Mouse (Mus musculus): Measurements from ENCODE around the gene Cntnap5c. TPM values are rescaled to one million over a fixed set of nuclear protein-coding genes. Genes with fewer than 3 reads are reported as not detected.
"Not testable (repeated sequence)": the region's sequence is repeated elsewhere in the genome, so short reads cannot be mapped to it uniquely, and the experiment has no call there.

Gene Cntnap5c
- polyA plus RNA-seq, 1 experiment from 2014 or later, result 3.5 TPM

DNA sequence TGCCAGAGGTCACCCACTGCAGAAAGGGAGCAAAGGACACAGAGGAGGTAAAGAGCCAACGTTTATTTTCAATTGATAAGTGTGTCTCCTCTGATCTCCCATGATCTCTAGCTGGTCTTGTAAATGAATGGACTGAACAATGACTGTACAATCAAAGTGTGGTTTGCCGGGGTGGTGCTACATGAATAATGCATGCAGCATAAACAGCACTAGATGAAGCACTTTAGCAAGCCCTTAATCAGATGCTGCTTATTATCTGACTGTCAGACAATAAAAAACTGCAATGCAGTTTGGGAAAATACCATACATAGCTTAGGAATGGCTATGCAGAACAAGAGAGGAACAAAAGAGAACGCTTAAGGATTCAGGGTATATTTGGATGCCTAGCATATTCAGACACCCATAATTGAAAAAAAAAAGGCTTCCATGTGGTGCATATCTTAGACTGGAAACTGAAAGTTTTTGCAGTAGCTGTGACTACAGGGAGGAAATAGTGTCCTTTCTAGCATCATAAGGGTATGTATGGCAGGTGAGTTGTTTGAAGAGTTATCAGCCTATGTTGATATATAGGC, 30.1 kb downstream of the Cntnap5c start:
- Histone ChIP-seq H3K27ac (ENCODE audit: low read length) (no peak overlapping the region), H3K27me3 (ENCODE audit: control insufficient read depth, insufficient read depth, low read depth, low read length) (no peaks in the 10 kb centered on the region), H3K9me3 (replicated peaks; ENCODE audit: control insufficient read depth, low read length, poor library complexity, severe bottlenecking) (no peaks in the 10 kb centered on the region), H3K4me1 (ENCODE audit: control insufficient read depth, insufficient read depth, low read length) (0 out of 2 replicates have a peak, but pooled peaks cover 2% of the 10 kb centered on the region), H3K9ac (ENCODE audit: low read depth, low read length) (no peak overlapping the region), H3K4me3 (ENCODE audit: low read depth, low read length) (no peak overlapping the region), H3K36me3 (ENCODE audit: control insufficient read depth, insufficient read depth, low read length) (no peaks in the 10 kb centered on the region), H3K4me2 (ENCODE audit: low read length) (no peak overlapping the region)
- ATAC-seq, result 0 out of 2 replicates have a peak, but pooled peaks have one; percentile 28
- WGBS, result 21% methylated on average over 3 of the region's 3 CpGs

DNA sequence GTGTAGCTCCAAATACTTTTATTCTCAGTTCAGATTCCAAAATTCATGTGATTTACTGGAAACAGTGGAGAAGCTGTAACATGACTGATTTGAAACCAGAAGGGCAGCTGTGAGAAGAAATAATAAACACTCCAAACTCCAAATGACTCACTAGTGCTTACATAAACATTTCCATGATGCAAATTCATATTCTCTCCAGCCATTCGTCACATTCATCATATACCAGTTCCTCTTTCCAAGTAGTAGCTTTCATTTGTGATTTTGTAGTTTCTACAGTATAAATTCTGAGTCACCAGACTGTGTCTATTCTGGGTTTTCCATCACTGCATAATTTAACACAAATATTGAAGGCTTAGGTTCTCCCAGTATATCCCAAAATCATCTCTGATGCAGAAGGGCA, 31.8 kb downstream of the Cntnap5c start:
- Histone ChIP-seq H3K9ac (ENCODE audit: low read depth, low read length) (no peak overlapping the region), H3K4me2 (ENCODE audit: low read length) (no peak overlapping the region), H3K9me3 (replicated peaks; ENCODE audit: control insufficient read depth, low read length, poor library complexity, severe bottlenecking) (no peaks in the 10 kb centered on the region), H3K27me3 (ENCODE audit: control insufficient read depth, insufficient read depth, low read depth, low read length) (no peaks in the 10 kb centered on the region), H3K4me1 (ENCODE audit: control insufficient read depth, insufficient read depth, low read length) (0 out of 2 replicates have a peak, but pooled peaks cover 2% of the 10 kb centered on the region), H3K36me3 (ENCODE audit: control insufficient read depth, insufficient read depth, low read length) (no peaks in the 10 kb centered on the region), H3K27ac (ENCODE audit: low read length) (no peak overlapping the region), H3K4me3 (ENCODE audit: low read depth, low read length) (no peak overlapping the region)
- WGBS, result 95% methylated on average over 1 of the region's 1 CpGs
- no peak for ATAC-seq

DNA sequence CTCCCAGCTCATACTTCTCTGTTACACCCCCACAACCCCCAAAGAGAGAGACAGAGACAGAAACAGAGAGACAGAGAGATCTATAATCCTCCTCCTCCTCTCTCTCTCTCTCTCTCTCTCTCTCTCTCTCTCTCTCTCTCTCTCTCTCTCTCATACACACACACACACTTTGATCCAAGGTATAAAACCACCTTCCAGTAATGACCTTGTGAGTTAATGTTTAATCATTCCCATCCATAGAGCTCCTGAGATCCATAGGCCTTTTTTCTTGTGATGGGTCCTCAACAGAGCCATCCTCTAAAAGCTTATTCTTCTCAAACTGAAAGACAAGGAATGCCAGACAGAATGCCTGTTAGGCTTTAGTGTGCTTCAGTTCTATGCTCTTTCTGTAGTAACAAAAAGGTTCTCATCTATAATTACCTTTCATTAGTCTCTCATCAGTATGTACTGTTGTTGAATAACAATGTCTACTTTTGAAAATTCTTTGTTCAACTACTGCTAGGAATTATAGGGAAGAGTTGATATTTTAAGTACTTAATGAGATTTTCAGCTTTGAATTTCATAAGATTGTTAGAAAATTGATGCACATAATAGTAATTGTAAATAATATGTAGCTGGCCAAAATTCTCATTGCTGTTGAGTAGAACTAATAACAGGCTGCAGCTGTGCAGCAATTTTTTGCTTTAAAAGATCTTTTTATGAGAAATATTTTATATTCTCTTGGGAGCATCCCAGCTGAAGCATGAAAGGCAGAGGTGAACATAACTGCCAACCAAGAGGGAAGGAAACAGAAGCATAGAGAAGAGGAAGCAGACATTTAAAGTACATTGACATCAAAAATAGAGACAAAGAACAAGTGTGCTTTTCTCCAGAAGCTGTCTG, 68.0 kb downstream of the Cntnap5c start:
- Histone ChIP-seq H3K27ac (ENCODE audit: low read length) (no peak overlapping the region), H3K27me3 (ENCODE audit: control insufficient read depth, insufficient read depth, low read depth, low read length) (no peaks in the 10 kb centered on the region), H3K9ac (ENCODE audit: low read depth, low read length) (no peak overlapping the region), H3K9me3 (replicated peaks; ENCODE audit: control insufficient read depth, low read length, poor library complexity, severe bottlenecking) (no peaks in the 10 kb centered on the region), H3K36me3 (ENCODE audit: control insufficient read depth, insufficient read depth, low read length) (no peaks in the 10 kb centered on the region), H3K4me3 (ENCODE audit: low read depth, low read length) (no peak overlapping the region), H3K4me2 (ENCODE audit: low read length) (no peak overlapping the region), H3K4me1 (ENCODE audit: control insufficient read depth, insufficient read depth, low read length) (no peaks in the 10 kb centered on the region)
- no peak for ATAC-seq

DNA sequence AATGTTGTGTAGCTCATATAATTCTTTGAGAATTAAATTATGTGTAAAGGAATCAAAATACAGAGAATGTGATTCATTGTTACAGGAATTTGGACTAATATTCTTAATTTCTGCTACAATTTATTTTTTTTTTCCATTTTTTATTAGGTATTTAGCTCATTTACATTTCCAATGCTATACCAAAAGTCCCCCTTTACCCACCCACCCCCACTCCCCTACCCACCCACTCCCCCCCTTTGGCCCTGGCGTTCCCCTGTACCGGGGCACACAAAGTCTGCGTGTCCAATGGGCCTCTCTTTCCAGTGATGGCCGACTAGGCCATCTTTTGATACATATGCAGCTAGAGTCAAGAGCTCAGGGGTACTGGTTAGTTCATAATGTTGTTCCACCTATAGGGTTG, 86.4 kb downstream of the Cntnap5c start:
- not testable (repeated sequence) for H3K27me3 ChIP-seq (ENCODE audit: control insufficient read depth, insufficient read depth, low read depth, low read length); H3K4me2 ChIP-seq (ENCODE audit: low read length); H3K9me3 ChIP-seq (replicated peaks; ENCODE audit: control insufficient read depth, low read length, poor library complexity, severe bottlenecking); H3K9ac ChIP-seq (ENCODE audit: low read depth, low read length); H3K4me1 ChIP-seq (ENCODE audit: control insufficient read depth, insufficient read depth, low read length); H3K27ac ChIP-seq (ENCODE audit: low read length); H3K4me3 ChIP-seq (ENCODE audit: low read depth, low read length); ATAC-seq; H3K36me3 ChIP-seq (ENCODE audit: control insufficient read depth, insufficient read depth, low read length)
- no CpG with 5 or more reads among the region's 4 CpGs for WGBS

DNA sequence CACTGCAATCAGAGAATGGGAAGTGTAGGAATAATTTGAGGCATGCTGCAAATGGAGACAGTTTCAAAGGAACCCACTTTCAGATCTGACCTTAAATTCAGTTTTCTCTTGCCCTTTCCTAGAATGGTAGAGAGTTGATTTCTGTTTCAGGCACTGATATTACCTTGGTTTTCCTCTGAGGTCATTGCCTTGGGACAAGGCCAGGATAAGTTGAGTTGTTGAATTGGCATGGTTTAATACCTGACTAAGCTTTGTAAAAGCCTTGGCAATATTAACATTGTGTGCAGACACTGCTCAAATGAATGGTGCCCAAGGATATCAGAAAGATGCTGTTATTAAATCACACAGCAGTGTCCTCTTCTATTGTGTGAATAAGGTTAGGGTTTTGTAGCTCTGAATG, 96.6 kb downstream of the Cntnap5c start:
- H3K9ac ChIP-seq (ENCODE audit: low read depth, low read length), result no peak overlapping the region
- H3K9me3 ChIP-seq (replicated peaks; ENCODE audit: control insufficient read depth, low read length, poor library complexity, severe bottlenecking), result no peaks in the 10 kb centered on the region
- no peak overlapping the region for H3K27ac ChIP-seq (ENCODE audit: low read length)
- ATAC-seq, result no peak
- no peaks in the 10 kb centered on the region for H3K36me3 ChIP-seq (ENCODE audit: control insufficient read depth, insufficient read depth, low read length)
- H3K4me3 ChIP-seq (ENCODE audit: low read depth, low read length), result no peak overlapping the region
- H3K4me2 ChIP-seq (ENCODE audit: low read length), result no peak overlapping the region
- H3K4me1 ChIP-seq (ENCODE audit: control insufficient read depth, insufficient read depth, low read length), result no peaks in the 10 kb centered on the region
- H3K27me3 ChIP-seq (ENCODE audit: control insufficient read depth, insufficient read depth, low read depth, low read length), result no peaks in the 10 kb centered on the region

DNA sequence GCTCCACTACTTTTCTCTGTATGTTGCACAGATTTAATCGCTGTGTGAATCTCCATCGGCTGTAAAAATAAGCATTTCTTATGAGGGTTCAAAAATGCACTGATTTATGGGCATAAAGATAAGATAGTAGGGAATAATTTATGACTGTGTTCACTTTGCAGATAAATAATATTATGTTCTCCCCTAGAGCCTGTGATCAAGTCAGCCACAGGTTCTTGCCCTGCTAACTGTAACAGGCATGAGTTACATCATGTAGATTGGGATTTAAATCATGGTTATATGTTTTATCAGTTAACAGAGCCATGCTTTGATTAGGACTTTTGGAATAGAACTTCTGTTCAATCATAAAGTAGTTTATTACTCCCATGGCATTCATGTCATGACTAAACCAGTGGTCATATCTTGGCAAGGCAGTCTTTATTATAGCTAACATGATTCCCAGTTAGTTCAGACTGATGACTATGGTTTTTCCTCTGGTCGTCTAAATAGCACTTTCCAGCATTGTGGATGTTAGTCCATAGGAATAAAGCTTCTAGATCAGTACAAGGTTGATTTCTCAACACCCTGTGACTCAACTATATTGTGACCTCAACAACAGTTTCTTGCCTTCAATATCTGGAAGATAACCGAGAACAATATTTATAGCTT, 118.5 kb downstream of the Cntnap5c start:
- H3K36me3 ChIP-seq (ENCODE audit: control insufficient read depth, insufficient read depth, low read length), result no peaks in the 10 kb centered on the region; the same call in 1 of the 2 replicates
- no peak overlapping the region for H3K9ac ChIP-seq (ENCODE audit: low read depth, low read length)
- H3K4me3 ChIP-seq (ENCODE audit: low read depth, low read length), result no peak overlapping the region
- H3K4me1 ChIP-seq (ENCODE audit: control insufficient read depth, insufficient read depth, low read length), result no peaks in the 10 kb centered on the region
- no peaks in the 10 kb centered on the region for H3K9me3 ChIP-seq (replicated peaks; ENCODE audit: control insufficient read depth, low read length, poor library complexity, severe bottlenecking)
- 86% methylated on average over 4 of the region's 4 CpGs for WGBS
- ATAC-seq, result no peak
- no peaks in the 10 kb centered on the region for H3K27me3 ChIP-seq (ENCODE audit: control insufficient read depth, insufficient read depth, low read depth, low read length)
- no peak overlapping the region for H3K4me2 ChIP-seq (ENCODE audit: low read length)
- H3K27ac ChIP-seq (ENCODE audit: low read length), result no peak overlapping the region

DNA sequence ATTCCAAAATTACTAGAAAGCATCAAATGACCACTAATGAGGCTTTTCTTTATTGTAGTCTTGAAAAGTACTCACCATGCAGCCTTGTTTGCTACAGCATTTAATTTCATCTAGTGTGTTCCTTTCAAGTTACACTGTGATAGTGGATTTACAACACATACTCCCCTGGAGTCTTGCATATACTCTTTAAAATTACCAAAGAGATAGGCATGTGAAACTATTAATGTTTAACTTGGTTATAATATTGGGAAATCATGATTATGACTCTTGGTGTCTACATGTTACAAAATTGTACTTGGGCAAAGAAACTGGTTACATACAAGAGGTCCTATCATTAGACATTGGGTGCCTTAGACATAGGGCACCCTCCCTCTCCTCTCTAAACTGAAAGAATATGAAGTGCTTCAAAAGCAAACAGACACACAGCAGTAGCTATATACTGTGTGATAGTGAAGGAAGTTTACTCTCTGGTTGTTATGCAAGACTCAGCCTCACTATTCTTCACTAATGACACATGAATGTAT, 142.5 kb downstream of the Cntnap5c start:
- ATAC-seq, result no peak
- H3K4me1 ChIP-seq (ENCODE audit: control insufficient read depth, insufficient read depth, low read length), result no peaks in the 10 kb centered on the region
- no peaks in the 10 kb centered on the region for H3K27me3 ChIP-seq (ENCODE audit: control insufficient read depth, insufficient read depth, low read depth, low read length)
- no peak overlapping the region for H3K4me3 ChIP-seq (ENCODE audit: low read depth, low read length)
- no peaks in the 10 kb centered on the region for H3K36me3 ChIP-seq (ENCODE audit: control insufficient read depth, insufficient read depth, low read length)
- no peak overlapping the region for H3K27ac ChIP-seq (ENCODE audit: low read length)
- H3K9me3 ChIP-seq (replicated peaks; ENCODE audit: control insufficient read depth, low read length, poor library complexity, severe bottlenecking), result no peaks in the 10 kb centered on the region
- H3K9ac ChIP-seq (ENCODE audit: low read depth, low read length), result no peak overlapping the region
- H3K4me2 ChIP-seq (ENCODE audit: low read length), result no peak overlapping the region

DNA sequence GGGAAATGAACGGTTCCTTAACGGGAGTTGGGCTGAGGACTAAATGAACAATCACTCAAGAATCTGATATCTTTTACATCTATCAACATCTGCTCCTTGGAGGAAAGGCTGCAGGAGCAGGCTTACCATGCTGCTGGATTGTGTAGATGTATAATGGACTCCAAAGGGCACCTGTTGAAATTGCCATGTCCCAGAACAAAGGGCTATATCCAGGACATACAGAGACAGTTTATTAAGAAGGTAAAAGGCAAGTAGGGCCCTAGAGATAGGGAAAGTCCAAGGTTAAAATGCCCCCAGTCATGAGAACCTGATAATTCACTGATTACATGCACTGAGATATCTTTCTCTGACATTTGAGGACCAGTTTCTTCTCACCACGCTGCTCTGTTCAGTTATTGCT, 214.9 kb downstream of the Cntnap5c start:
- no peak overlapping the region for H3K9ac ChIP-seq (ENCODE audit: low read depth, low read length)
- ATAC-seq, result no peak
- H3K4me3 ChIP-seq (ENCODE audit: low read depth, low read length), result no peak overlapping the region
- no peaks in the 10 kb centered on the region for H3K4me1 ChIP-seq (ENCODE audit: control insufficient read depth, insufficient read depth, low read length)
- H3K27ac ChIP-seq (ENCODE audit: low read length), result no peak overlapping the region
- no peak overlapping the region for H3K4me2 ChIP-seq (ENCODE audit: low read length)
- no peaks in the 10 kb centered on the region for H3K36me3 ChIP-seq (ENCODE audit: control insufficient read depth, insufficient read depth, low read length)
- no peaks in the 10 kb centered on the region for H3K9me3 ChIP-seq (replicated peaks; ENCODE audit: control insufficient read depth, low read length, poor library complexity, severe bottlenecking)
- WGBS, result 81% methylated on average over 3 of the region's 3 CpGs
- no peaks in the 10 kb centered on the region for H3K27me3 ChIP-seq (ENCODE audit: control insufficient read depth, insufficient read depth, low read depth, low read length)

DNA sequence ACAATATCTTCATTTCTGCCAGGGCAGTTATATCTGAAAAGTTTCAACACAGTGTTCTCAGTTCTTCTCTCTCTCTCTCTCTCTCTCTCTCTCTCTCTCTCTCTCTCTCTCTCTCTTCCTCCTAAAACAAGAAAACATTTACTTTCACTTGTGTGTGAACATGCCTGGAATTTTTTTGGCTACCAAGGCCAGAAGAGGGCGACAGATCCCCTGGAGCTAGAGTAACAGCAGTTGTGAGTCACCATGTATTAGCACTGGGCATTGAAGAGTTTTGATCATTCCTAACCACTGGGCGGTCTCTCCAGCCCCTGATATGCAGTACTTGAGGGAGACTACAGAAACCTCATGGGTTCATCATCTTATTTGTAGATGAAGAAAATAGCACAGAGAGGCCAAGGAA, 219.1 kb downstream of the Cntnap5c start:
- H3K4me3 ChIP-seq (ENCODE audit: low read depth, low read length), result no peak overlapping the region
- WGBS, result 46% methylated on average over 2 of the region's 2 CpGs
- H3K9me3 ChIP-seq (replicated peaks; ENCODE audit: control insufficient read depth, low read length, poor library complexity, severe bottlenecking), result no peaks in the 10 kb centered on the region
- ATAC-seq, result no peak
- H3K27ac ChIP-seq (ENCODE audit: low read length), result no peak overlapping the region
- no peaks in the 10 kb centered on the region for H3K4me1 ChIP-seq (ENCODE audit: control insufficient read depth, insufficient read depth, low read length)
- H3K36me3 ChIP-seq (ENCODE audit: control insufficient read depth, insufficient read depth, low read length), result no peaks in the 10 kb centered on the region
- no peak overlapping the region for H3K4me2 ChIP-seq (ENCODE audit: low read length)
- H3K27me3 ChIP-seq (ENCODE audit: control insufficient read depth, insufficient read depth, low read depth, low read length), result no peaks in the 10 kb centered on the region
- H3K9ac ChIP-seq (ENCODE audit: low read depth, low read length), result no peak overlapping the region
